Mouse (Mus musculus) myocyte (in vitro differentiated cells): ENCODE measurements around the gene Yars. TPM values are rescaled to one million over a fixed set of nuclear protein-coding genes. Genes with fewer than 3 reads are reported as not detected.

Experiments
- H3K27me3 ChIP-seq: one replicate; pipeline ENCODE4 v1.6.1; 2011; ENCODE audit not compliant: control insufficient read depth, insufficient read depth, insufficient read length
- H3K36me3 ChIP-seq: one replicate; pipeline ENCODE4 v1.6.1; 2011; ENCODE audit not compliant: control insufficient read depth, insufficient read depth
- H3K4me2 ChIP-seq: one replicate; pipeline ENCODE4 v1.6.1; 2011; ENCODE audit warnings: low read depth, control low read depth
- H3K4me3 ChIP-seq: one replicate; pipeline ENCODE4 v1.5.1; 2011; ENCODE audit warnings: mild to moderate bottlenecking, control low read depth, moderate library complexity
- H3K79me2 ChIP-seq: one replicate; pipeline ENCODE4 v1.6.1; 2011; ENCODE audit not compliant: control insufficient read depth, insufficient read depth
- H3ac ChIP-seq: one replicate; pipeline ENCODE4 v1.6.1; 2011; ENCODE audit not compliant: control insufficient read depth, insufficient read length
- CEBPB ChIP-seq: IDR thresholded peaks from 2 replicates; pipeline ENCODE4 v1.6.1; 2011; ENCODE audit warnings: mild to moderate bottlenecking, moderate library complexity; ENCODE audit not compliant: poor library complexity, insufficient read depth, severe bottlenecking
- E2F4 ChIP-seq: IDR thresholded peaks from one replicate; pipeline ENCODE4 v1.6.1; 2011; ENCODE audit warnings: mild to moderate bottlenecking, control low read depth, moderate library complexity; ENCODE audit not compliant: insufficient read depth
- MAX ChIP-seq: IDR thresholded peaks from one replicate; pipeline ENCODE4 v1.6.1; 2011; ENCODE audit warnings: low read depth, mild to moderate bottlenecking, control low read depth
- MYOD1 ChIP-seq, 3 experiments: IDR thresholded peaks; one replicate each; pipeline ENCODE4 v1.6.1; 2011; ENCODE audit warnings: control low read depth in 2 of 3, low read depth in 2 of 3, mild to moderate bottlenecking in 2 of 3, moderate library complexity in 1 of 3; ENCODE audit not compliant: insufficient read length in 2 of 3, control insufficient read depth in 1 of 3
- MYOG ChIP-seq, 3 experiments: IDR thresholded peaks; one replicate each; pipeline ENCODE4 v1.6.1; 2011; ENCODE audit warnings: control low read depth in 2 of 3, low read depth in 2 of 3, mild to moderate bottlenecking in 2 of 3; ENCODE audit not compliant: insufficient read length in 2 of 3, control insufficient read depth in 1 of 3, insufficient read depth in 1 of 3
- POLR2A ChIP-seq: IDR thresholded peaks from one replicate; pipeline ENCODE4 v1.6.1; 2011; ENCODE audit warnings: low read depth, mild to moderate bottlenecking, control low read depth, moderate library complexity; ENCODE audit not compliant: insufficient read length
- POLR2AphosphoS2 ChIP-seq: IDR thresholded peaks from one replicate; pipeline ENCODE4 v1.6.1; 2011; ENCODE audit warnings: low read depth, control low read depth; ENCODE audit not compliant: insufficient read length
- REST ChIP-seq: IDR thresholded peaks from one replicate; pipeline ENCODE4 v1.6.1; 2011; ENCODE audit warnings: mild to moderate bottlenecking, control low read depth, moderate library complexity; ENCODE audit not compliant: insufficient read depth, insufficient read length
- SRF ChIP-seq: IDR thresholded peaks from one replicate; pipeline ENCODE4 v1.6.1; 2011; ENCODE audit warnings: low read depth; ENCODE audit not compliant: control insufficient read depth, insufficient read length
- TCF12 ChIP-seq: IDR thresholded peaks from one replicate; pipeline ENCODE4 v1.6.1; 2011; ENCODE audit warnings: mild to moderate bottlenecking, control low read depth; ENCODE audit not compliant: poor library complexity, insufficient read depth, severe bottlenecking
- TCF3 ChIP-seq: IDR thresholded peaks from one replicate; pipeline ENCODE4 v1.6.1; 2011; ENCODE audit warnings: low read depth, control low read depth; ENCODE audit not compliant: insufficient read length
- USF1 ChIP-seq: IDR thresholded peaks from one replicate; pipeline ENCODE4 v1.6.1; 2011; ENCODE audit warnings: low read depth, mild to moderate bottlenecking, control low read depth, moderate library complexity
- polyA plus RNA-seq: library from polyadenylated mRNA; unstranded; fragments of >200 nt; fragmentation: generic; extraction: Trizol; gene quantifications from one replicate; pipeline ENCODE4 v1.2.1, GENCODE M21; 2012; ENCODE audit warnings: missing spikeins

Yars gene
- 183 TPM for polyA plus RNA-seq

DNA sequence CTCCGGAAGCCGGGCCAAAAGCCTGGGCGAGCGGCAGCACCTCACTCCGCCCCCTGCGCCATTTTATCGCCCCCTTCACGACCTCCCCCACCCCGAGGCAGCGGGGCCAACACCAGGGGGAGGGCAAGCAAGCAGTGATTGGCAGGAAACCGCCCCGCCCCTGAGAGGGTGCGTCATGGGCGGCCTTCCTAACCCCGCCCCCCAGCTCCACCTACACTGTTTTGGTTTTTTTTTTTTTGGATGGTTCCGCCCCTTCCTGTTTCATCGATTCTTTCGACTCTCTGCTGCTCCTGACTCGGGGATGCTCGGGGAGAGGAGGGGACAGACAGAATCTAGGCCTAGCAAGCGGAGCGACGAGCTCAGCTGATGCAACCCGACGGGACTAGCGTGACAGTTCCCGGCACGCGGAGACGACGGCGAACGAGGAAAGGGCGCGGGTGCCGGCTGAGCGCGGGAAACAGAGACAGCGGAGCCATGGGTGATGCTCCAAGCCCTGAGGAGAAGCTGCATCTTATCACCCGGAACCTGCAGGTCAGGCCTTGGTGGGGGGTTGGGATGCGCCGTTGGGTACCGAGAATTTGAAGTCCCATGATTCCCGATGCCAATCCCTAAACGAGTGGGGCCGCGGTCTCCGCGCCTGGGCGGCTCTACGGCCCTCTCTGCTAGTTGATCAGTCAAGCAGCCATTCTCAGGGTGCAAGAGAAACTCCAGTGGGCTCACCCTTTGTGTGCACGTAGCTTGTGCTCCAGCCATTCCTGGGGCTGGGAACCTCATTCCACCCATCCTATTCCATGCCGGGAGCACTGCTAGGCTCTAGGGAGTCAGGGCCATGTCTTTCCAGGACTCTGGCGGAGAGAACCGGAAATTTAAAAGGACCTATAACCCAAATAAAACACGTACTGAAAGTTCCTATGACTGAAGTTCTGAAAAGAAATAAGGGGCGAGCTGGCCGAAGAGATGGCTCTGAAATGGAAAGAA is at the start of gene Yars, which contains the start of gene S100pbp:
Yars (plus strand) TSS at position 219 of the 978 bp plus-strand sequence.
S100pbp (minus strand) TSS at position 186 of the 978 bp plus-strand sequence.
- H3K36me3 ChIP-seq: peaks cover 25% of the 10 kb centered on the region
- peak within 1 kb of the TSS; percentile 63 for H3ac ChIP-seq
- peak within 1 kb of the TSS; percentile 99 for H3K4me3 ChIP-seq
- no peaks in the 10 kb centered on the region for H3K27me3 ChIP-seq
- peak within 1 kb of the TSS; percentile 89 for H3K4me2 ChIP-seq
- H3K79me2 ChIP-seq: peaks cover 87% of the 10 kb centered on the region
- no peak for TF ChIP-seq REST
- peak; percentile 97 for TF ChIP-seq MAX
- TF ChIP-seq MYOD1 (IDR thresholded peaks at IDR 0.05; ENCODE audit: control insufficient read depth in 1 of 3, insufficient read length in 2 of 3, low read depth in 2 of 3): peak in 1 of 3 experiments; percentile 3
- no peak for TF ChIP-seq TCF12
- peak; percentile 89 for TF ChIP-seq CEBPB
- TF ChIP-seq POLR2AphosphoS2: peak; percentile 87
- TF ChIP-seq SRF: peak; percentile 77
- no peak for TF ChIP-seq MYOG (IDR thresholded peaks at IDR 0.05; ENCODE audit: control insufficient read depth in 1 of 3, insufficient read depth in 1 of 3, insufficient read length in 2 of 3, low read depth in 2 of 3)
- TF ChIP-seq TCF3: no peak
- no peak for TF ChIP-seq E2F4
- TF ChIP-seq POLR2A: peak; percentile 86
- no peak for TF ChIP-seq USF1

DNA sequence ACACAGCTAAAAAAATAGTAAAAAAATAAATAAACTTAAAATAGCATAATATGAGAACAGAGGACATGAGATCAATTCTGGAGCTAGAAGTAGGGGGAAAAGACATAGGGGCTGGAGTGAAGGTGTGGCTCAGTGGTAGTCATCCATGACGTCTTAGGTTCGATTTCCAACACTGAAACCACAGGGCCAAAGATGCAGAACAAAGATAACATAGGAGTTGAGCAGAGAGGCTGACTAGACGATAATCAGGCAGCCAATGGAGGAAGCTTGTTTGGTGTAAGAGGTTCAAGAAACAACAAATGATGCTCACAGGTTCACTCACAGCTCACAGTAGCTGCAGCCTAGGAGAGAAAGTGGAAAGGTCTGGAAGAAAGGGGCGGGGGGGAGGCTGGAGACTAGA is 48.8 kb upstream of the Yars start:
- no peaks in the 10 kb centered on the region for H3K79me2 ChIP-seq
- H3K36me3 ChIP-seq: no peaks in the 10 kb centered on the region
- H3K4me3 ChIP-seq: no peak overlapping the region
- H3ac ChIP-seq: no peak overlapping the region
- TF ChIP-seq CEBPB (no peak), MYOG (IDR thresholded peaks at IDR 0.05; ENCODE audit: control insufficient read depth in 1 of 3, insufficient read depth in 1 of 3, insufficient read length in 2 of 3, low read depth in 2 of 3) (no peak), MYOD1 (IDR thresholded peaks at IDR 0.05; ENCODE audit: control insufficient read depth in 1 of 3, insufficient read length in 2 of 3, low read depth in 2 of 3) (no peak), SRF (no peak), REST (no peak), TCF12 (no peak), MAX (no peak), USF1 (no peak), POLR2AphosphoS2 (no peak), TCF3 (no peak), E2F4 (no peak), POLR2A (no peak)
- H3K4me2 ChIP-seq: no peak overlapping the region
- H3K27me3 ChIP-seq: peaks cover 9% of the 10 kb centered on the region

DNA sequence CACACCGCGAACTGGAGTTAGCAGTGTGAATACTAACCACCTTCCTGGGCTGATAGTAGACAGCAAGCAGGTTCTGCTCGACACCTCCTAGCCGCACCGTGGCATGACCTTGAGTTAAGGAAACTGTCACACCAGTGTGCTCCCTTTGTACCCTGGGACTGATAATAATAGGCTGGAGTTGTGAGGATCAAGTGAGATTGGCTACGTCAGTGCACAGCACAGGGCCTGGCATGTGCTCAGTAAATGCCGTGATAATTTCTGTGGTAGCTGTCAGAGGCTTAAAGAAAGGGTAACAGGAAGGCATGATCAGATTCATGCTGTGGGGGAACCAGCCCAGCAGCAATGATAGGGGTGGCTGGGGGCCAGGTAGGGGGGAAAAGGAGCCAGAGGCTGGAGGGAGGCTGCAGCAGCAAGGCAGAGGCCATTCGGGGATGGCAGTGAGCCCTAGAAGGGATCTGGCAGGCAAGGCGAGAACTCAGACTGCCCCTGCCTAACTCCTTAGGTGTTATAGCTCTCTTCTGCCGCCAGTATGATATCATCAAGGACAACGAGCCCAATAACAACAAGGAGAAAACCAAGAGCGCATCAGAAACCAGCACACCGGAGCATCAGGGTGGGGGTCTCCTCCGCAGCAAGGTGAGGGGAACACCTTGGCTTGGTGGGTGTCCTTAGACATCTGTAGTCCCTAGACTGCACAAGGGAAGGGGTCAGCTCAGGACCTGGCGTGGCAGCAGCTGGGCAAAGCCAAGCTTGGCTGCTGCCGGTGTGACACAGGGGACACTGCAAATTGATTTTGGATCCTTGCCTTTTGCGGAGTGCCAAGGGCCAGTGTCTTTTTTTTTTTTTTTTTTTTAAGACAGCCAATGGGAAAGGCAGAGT is 47.8 kb upstream of the Yars start:
- H3K79me2 ChIP-seq: no peaks in the 10 kb centered on the region
- peak in 1 of 3 experiments; percentile 16 for TF ChIP-seq MYOD1 (IDR thresholded peaks at IDR 0.05; ENCODE audit: control insufficient read depth in 1 of 3, insufficient read length in 2 of 3, low read depth in 2 of 3)
- TF ChIP-seq MAX: no peak
- no peak for TF ChIP-seq TCF3
- no peak for TF ChIP-seq E2F4
- no peak for TF ChIP-seq REST
- TF ChIP-seq CEBPB: no peak
- peak in 1 of 3 experiments; percentile 21 for TF ChIP-seq MYOG (IDR thresholded peaks at IDR 0.05; ENCODE audit: control insufficient read depth in 1 of 3, insufficient read depth in 1 of 3, insufficient read length in 2 of 3, low read depth in 2 of 3)
- no peak for TF ChIP-seq POLR2AphosphoS2
- no peak for TF ChIP-seq TCF12
- TF ChIP-seq USF1: no peak
- TF ChIP-seq SRF: no peak
- TF ChIP-seq POLR2A: no peak
- no peak overlapping the region for H3K4me2 ChIP-seq
- H3K36me3 ChIP-seq: no peaks in the 10 kb centered on the region
- H3K4me3 ChIP-seq: no peak overlapping the region
- peaks cover 4% of the 10 kb centered on the region for H3K27me3 ChIP-seq
- no peak overlapping the region for H3ac ChIP-seq

DNA sequence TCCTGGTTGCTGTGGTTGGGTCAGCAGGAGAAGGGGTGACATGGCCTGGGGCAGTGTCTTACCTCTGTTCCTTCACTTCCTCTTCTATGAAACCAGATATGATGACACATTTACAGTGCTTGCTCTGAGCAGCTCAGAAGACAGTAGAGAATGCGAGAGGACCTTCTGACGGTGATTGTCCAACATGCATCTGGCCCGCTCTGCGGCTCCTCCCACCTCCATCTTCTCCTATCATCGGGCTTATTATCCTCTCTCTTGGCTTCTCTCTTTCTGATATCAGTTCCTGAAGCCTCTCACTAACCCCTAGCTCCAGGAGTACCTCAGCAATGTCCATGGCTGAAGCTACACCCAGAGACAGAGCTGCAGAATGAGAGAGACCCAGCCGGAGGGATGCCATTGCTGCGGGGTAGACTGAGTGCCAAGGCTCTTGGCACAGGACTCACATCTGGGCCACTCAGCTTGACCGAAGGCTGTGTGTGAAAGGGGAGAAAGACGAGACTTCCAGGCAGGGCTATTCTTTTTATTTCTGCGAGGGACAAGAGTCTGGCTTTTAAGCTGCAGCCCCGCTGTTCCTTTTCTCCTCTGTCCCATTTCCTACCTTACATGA is 47.0 kb upstream of the Yars start:
- Histone ChIP-seq H3K27me3 (no peaks in the 10 kb centered on the region), H3K4me3 (no peak overlapping the region), H3K79me2 (no peaks in the 10 kb centered on the region), H3ac (no peak overlapping the region), H3K4me2 (no peak overlapping the region), H3K36me3 (no peaks in the 10 kb centered on the region)
- TF ChIP-seq USF1 (no peak), TCF12 (no peak), POLR2AphosphoS2 (no peak), MYOD1 (IDR thresholded peaks at IDR 0.05; ENCODE audit: control insufficient read depth in 1 of 3, insufficient read length in 2 of 3, low read depth in 2 of 3) (no peak), MAX (no peak), E2F4 (no peak)
